Mouse (Mus musculus) ovary, postnatal 36 days (tissue): ENCODE results near the gene Cyp46a1.

Experiments
- DNase-seq: peaks from one replicate; pipeline ENCODE4 v3.0.0; 2022; ENCODE audit warnings: low spot score, mixed read lengths

Cyp46a1 gene

DNA sequence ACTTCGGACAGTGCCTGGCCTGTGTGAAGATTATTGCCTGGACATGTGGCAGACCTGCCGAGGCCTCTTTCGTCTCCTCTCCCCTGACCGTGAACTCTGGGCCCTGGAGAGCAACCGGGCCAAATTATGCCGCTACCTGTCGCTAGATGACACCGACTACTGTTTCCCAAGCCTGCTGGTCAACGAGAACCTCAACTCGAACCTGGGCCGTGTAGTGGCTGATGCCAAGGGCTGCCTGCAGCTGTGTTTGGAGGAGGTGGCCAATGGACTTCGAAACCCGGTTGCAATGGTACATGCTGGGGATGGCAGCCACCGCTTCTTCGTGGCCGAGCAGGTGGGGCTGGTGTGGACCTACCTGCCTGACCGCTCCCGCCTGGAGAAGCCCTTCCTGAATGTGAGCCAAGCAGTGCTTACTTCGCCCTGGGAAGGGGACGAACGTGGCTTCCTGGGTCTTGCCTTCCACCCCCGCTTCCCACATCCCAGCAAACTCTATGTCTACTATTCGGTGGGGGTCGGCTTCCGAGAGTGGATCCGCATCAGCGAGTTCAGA lies 22.4 kb upstream of the Cyp46a1 start:
- DNase-seq, result no peak

DNA sequence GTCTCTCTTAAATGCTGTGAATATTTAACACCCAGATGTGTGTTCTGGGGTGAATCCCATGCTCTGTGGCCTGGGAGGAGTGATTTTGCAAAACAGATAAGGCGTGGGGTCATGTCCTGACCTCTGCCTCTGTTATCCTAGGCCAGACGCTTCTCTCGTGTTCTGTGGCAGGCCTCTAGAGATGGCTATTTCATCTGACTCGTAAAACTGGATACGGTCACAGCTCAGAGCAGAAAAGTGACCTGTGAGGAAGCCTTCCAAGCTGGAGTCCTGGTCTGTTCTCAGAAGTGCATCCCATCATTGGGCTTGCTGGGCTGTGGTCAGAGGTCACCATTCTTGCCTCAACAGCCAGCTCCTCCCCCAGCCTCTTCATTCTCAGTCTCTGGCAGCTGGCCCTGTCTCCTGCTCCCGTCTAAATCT lies 21.7 kb upstream of the Cyp46a1 start:
- no peak for DNase-seq

DNA sequence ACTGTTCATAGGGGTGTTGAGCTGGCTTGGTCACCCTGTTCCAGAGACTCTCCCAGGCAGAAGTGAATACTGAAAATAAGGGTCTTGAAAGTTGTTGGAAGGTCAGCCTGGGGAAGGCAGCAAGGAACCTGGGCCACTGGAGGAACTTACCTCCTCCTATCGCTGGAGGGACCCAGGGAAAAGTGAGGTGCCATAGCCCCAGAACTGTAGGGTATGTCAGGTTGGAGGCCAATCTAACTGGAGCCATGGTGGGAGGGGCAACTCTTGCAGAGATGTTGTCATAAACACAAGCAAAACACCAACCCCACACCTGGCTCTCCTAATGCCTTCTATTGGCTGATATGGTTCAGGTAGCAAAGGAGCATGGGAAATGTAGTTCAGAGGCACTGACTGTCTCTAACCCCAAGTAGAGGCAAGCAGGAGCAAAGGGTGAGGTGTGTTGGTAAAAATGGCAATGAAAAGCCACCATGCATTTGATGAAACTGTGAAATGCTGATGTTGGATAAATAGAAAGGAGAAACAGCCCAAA lies 20.9 kb upstream of the Cyp46a1 start:
- no peak for DNase-seq

DNA sequence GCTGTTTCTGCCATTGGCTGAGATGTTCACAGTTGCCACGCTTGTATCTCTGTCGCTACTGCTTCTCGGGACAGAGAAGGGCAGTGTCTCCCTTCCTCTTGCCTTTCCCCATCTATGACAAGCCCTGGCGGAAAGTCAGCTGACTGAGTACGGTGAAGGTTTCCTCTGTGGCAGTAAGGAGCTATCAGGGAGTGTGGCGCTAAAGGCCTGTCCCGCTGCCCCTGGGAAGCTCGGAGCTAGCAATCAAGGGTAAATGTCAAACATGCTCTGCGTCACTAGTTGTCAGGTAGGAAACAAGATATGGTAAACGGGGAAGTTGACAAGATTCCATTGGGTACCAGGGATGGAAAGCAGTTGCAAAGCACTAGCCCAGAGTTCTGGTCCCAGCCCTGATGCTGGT lies 18.4 kb upstream of the Cyp46a1 start:
- DNase-seq, result no peak

DNA sequence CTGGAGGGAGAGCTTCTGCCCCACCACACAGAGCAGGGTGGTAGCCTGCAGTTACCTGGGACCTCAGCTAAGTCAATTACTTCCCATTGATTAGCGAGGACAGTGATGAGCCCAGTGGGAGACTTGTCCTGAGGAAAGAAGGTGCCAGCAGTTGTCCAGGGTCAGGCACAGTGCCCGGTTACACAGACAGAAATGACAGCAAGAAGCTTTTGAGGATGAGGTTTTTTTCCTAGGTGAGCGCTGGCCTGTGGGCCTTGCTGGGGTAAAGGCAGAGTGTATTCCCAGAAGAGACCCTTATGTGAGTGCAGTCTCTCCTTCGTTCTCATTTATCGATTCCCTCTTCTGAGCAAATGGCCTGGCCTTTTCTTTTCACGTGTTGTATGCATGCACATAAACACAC lies 17.5 kb upstream of the Cyp46a1 start:
- no peak for DNase-seq

DNA sequence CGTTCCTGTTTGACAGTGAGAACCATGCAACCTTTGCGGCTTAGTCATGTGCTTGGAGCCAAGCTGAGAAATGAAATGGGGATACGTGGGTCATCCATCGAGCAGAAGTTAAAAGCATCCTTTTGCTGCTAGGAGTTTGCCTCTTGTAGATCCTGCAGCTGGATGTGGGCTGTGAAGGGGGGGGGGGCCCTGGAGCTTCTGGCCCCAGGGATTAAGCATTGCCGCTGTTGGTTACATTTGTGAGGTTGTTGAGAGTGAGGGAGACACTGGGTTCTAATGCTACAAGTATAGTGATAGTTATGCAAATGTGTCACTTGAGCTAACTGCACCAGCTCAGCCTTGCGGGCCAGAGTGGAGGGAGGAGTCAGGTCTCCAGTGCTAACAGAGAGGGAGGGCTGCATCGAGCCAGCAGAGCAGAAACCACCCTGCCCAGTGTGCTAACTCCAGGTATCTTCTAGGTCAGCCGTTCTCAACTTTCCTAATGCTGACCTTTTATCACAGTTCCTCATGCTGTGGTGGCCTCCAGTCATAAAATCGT lies 16.9 kb upstream of the Cyp46a1 start:
- no peak for DNase-seq

DNA sequence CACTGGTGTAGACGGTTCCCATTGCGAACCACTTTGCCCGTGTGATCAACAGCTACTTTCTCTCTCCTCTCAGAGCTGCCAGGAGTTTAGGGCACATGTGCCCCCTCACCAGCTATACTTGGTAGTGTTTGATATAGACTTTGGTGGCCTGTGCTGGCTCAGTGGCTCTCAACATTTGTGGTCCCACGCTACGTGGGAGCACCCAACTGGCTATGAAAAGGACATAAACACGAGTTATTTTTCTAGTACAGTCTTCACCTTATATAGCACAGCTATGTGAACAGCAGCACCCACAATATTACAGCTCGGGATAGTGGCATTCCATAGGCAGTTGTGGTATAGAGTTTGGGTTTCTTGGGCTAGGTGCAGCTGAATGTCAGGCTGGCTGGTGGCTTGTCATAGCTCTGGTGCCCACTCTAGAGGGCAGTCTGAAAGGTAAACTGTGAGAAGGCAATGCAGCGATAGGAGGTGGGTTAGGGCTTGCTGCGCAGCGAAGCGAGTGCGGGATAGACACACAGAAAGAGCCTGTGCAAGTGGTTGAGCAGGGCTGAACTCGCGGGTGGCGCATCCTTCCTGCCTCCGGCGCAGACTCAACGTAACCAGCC lies 16.3 kb upstream of the Cyp46a1 start:
- no peak for DNase-seq

DNA sequence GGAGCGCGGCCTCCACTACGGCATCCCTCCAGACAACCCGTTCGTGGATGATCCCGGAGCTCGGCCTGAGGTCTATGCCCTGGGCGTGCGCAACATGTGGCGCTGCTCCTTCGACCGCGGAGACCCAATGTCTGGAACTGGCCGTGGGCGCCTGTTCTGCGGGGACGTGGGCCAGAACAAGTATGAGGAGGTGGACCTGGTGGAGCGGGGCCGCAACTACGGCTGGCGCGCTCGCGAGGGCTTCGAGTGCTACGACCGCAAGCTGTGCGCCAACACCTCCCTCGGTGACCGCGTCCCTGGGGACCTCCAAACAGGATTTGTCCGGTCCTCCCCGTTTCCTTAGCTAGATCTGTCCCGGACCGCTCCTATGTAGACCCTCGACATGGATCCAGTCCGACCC lies 15.7 kb upstream of the Cyp46a1 start:
- no peak for DNase-seq

DNA sequence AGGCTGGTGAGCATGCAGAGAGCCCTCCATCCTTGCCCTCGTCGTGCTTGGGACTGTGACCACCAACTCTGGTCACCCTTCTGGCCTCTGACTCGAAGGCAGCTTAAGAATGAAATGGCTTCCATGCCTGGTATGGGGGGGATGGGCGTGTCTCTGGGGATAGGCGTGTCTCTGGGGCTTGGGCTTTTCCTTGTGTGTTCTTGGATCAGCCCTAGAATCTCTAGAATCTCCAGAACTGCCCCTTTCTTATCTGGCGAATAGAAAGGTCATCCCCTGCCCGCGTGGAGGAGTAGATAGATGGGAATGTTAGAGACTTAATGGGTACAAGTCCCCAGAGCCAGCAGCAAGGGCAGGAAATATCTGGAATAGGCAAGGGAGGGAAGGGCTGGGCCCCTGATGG lies 14.1 kb upstream of the Cyp46a1 start:
- no peak for DNase-seq

DNA sequence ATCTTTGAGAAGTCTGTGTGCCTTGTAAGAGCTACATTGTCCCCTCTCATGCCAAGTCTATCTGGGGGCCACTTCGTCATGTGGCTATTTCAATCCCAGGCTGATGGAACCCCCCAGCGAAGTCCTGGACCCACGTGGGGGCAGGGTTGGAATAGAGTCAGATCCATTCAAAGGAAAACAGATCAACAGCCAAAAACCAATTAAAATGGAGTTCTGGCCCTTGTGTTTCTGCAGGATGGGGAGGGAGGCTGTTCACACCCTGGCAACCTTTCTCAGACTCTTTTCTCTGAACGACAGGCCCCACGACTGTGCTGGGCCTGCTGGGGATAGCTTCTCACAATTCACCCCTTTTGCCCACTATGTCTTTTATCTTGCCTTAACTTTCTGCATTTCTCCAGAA lies 7.8 kb upstream of the Cyp46a1 start:
- no peak for DNase-seq

DNA sequence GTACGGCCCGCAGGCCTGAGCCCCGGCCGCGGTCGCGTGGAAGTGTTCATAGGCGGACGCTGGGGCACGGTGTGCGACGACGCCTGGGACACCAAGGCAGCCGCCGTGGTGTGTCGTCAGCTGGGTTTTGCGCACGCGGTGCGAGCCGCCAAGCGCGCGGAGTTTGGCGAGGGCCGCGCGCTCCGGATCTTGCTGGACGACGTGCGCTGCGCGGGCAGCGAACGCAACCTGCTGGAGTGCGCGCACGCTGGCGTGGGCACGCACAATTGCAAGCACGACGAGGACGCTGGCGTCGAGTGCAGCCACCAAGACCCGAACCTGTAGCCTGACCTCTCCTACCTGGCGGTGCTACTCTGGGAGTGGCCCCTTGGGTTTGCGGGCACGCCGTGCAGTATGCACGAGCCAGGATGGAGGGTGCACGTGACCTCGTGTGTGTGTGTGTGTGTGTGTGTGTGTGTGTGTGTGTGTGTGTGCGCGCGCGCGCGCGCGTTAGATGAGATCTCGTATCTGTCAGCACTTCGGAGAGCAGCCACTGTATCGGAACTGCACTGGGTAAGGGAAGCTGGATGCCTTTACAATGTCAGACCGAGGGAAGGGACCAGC lies 6.2 kb upstream of the Cyp46a1 start:
- DNase-seq, result no peak

DNA sequence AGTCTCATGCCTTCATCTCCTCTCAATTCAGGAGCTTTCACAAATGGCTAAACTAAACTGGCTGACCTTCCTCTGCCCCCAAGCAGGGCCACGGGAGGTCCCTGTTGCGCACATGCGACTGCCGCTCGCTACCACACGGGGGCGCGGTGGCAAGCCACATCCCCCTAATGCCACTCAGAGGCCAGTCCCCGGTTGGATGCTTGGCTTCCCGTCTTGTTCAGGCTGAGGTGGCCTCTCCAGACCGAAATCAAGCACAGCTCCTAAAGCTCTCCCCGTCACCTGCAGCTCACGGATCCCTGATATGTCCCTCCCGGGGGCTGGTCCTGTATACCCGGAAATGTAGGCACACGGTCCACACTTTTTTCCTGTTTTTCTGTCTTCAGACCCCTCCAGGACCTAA lies 1.1 kb upstream of the Cyp46a1 start:
- DNase-seq, result peak; percentile 86

DNA sequence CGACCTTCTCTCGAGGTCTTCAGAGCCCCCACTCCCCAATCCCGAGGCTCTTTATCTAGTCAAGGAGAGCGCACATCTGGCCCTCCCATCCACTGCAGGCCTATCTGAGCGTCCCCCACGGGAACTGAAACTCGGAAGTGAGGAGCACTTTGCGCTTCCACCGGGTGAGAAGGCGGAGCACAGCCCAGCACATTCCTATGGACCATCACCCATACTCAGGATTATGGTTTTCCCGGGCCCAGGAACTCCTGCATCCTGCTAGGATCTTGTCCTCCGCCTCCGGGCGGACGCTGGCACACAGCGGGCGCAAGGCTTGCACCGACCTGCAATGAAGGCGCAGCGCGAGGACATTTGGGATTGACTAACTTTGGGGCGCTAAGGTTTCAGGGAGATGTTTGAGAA lies 699 bp upstream of the Cyp46a1 start:
- DNase-seq, result no peak

DNA sequence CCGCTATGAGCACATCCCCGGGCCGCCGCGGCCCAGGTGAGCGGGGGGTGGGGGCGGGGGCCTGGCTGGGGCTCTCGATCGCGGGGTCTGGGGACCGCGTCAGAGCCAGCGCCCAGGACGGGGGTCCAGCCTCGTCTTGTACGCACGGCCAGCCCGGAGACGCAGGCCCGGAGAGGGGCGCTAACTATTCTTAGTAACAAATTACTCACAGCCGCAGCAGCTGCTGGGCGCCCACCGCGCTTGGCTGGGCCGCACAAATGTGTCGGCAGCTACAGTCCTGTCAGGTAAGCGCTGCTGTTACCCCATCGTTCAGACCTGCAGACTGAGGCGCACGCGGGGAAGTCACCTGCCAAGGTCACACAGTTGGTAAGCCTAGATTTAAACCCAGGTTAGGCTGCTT lies 348 bp downstream of the Cyp46a1 start:
- no peak for DNase-seq

DNA sequence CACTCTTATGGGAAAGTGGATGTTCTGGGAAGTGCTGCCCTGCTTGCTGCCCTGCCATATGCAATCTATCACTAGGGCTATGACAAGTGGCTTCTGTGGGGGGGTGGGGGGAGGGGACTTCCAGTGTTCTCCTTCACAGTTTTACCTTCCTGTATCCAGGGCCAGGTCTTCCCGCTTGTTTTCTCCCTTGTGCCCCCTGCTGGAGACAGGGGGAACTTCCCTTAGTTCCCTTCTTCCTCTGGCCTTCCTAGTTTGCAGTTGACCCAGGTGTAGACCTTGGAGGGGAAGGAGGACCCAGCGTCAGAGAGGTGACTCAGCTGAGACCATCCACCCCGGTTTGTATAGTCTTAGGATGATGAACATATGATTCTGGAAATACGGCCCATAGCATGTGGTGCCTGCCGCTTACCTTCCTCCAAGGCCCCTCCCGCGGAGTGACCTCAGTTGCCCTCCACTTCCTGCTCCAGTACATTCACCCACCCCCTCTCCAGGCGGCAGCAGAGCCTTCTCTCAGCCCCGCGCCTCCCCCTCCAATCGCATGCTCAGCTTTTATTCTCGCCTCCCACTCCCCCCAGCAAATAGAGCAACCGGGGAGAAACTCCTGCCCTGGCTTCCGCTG lies 4.5 kb downstream of the Cyp46a1 start:
- DNase-seq, result peak; percentile 18

DNA sequence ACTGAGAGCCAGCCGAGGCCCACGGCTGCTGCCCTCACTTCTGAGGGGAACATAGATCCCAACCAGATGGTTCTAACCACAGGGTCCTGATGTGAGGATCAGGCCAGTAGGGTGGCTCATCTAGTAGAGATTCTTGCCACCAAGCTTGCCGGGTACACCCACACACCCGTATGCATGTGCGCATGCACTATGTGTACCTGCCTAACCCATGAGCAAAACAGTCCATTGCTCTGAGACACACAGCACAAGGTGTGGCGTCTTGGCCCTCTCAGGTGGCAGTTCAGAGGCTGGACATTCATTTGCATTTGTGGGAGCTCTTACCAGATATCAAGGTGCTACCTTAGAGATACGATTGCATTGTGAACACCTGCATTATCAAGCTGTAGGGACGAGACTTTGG lies 14.0 kb downstream of the Cyp46a1 start:
- DNase-seq, result no peak

DNA sequence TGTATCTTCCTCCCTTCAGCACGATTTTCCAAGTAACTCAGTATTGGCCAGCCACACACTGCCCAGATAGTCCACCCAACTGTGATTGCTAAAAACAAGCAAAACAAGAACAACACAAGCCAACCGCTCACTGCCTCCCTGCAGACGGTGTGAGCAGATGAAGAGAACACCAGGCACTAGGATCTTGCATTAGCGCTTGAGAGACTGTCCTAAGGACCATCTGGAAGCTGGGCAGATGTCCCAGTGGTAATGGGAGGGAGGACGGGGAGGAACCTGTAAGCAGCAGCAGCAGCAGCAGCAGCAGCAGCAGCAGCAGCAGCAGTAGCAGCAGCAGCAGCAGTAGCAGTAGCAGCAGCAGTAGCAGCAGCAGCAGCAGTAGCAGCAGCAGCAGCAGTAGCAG lies 14.8 kb downstream of the Cyp46a1 start:
- DNase-seq, result no peak

DNA sequence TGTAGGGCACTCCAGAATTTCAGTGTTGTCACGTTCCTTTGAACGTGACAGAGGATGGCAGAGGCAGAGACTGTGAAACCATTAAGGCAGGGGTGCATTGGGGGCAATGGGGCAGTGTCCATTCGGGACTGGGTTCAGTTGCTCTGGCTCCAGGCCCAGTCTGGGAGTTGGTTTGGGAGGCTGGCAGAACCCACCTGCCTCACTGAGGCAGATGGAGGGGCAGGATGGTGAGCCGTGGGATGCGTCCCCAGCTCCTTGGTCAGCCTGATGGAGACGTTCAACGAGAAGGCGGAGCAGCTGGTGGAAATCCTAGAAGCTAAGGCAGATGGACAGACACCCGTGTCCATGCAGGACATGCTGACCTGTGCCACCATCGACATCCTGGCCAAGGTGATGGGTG lies 16.8 kb downstream of the Cyp46a1 start:
- DNase-seq, result no peak

DNA sequence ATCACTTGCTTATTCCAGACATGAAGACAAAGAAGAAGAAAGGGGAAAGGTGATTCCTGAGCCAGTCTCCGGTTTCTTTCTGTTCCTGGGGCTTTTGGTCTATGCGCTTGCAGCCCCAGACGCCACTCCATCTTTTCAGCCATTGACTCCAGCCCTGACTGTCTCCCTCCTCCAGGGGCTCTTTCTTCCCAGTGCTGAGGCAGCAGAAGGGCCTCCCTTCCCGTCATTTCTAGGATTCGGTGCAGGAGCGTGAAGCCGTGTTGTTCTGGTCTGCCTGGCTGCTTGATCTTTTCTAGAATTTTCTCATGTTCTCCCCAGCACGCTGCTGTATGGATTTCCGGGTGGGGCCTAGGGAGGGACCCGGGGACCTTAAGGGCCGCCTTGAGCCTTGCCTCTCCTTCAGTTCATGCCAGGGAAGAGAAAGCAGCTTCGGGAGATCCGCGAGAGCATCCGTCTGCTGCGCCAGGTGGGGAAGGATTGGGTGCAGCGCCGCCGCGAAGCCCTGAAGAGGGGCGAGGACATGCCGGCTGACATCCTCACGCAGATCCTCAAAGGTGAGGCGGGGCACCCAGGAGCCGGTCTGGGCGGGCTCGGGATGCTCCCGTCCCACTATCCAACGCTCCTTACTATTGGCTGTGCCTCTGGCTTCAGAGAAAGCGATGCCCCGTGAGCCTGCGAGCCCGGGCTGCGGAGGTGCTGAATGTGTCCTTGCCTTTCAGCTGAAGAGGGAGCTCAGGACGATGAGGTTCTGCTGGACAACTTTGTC lies 18.4 kb downstream of the Cyp46a1 start:
- DNase-seq, result no peak

DNA sequence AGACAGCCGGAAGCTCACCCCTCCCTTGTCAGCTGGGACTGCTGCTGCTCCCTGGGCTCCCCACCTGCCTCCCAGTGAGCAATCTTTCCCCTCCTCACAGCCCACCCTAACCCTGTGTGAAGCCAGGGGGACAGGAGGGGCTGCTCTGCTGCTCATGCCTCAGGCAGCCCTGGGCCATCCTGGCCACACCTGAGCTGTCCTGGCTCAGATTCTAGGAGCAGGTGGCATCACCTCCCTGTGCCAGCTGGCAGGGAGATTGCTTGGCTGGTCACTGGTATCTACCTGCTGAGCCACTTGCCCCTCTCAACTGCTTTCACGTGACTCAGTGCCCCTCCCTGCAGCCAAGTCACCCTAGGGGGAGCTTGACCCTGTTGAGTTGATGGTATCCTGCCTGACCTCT lies 20.1 kb downstream of the Cyp46a1 start:
- no peak for DNase-seq

DNA sequence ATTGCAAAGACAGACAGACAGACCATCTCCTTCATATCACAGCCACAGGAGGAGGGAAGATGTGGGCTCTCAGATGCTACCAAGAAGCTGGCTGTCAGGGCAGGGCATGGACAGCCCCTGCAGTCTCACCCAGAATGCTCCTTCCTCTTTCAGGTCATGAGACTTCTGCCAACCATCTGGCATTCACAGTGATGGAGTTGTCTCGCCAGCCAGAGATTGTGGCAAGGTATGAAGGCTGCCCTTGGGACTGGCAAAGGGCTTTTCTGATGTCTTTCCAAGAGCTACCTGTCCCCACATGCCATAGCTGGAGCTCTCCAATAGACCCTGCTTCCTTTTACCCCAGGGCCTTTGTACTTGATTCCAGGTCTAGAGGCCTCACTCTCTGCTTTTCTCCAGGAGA lies 21.1 kb downstream of the Cyp46a1 start:
- DNase-seq, result no peak

DNA sequence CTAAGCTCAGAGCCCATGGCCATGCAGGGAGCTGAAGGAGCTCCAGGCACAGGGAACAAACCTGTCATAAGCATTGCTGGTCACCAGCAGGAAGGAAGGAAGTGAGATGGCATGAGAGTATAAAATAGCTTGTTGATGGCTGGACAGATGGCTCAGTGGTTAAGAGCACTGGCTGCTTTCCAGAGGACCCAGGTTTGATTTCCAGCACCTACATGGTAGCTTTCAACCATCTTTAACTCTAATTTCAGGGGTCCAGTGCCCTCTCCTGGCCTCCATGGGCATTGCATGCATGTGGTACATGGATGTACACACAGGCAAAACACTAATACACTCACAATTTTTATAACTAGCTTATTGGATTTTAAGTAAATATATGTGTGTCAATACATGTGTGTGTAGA lies 21.8 kb downstream of the Cyp46a1 start:
- no peak for DNase-seq
